Mouse (Mus musculus) adrenal gland, adult 18-20 months (tissue): Measurements from ENCODE around the gene Vsig10. TPM values are rescaled to one million over a fixed set of nuclear protein-coding genes. Genes with fewer than 3 reads are reported as not detected.
"Not testable (repeated sequence)": the region's sequence is repeated elsewhere in the genome, so short reads cannot be mapped to it uniquely, and the experiment has no call there.

Experiments
- DNase-seq, 2 experiments: peaks; one replicate each; pipeline ENCODE4 v3.0.0; 2021 to 2022; ENCODE audit warnings: low spot score in 2 of 2
- total RNA-seq, 2 experiments: library from RNA; stranded (reverse); gene quantifications; 1 replicate in 1 of 2; 2 replicates in 1 of 2; pipeline ENCODE4 v1.2.3; 2021

Gene Vsig10
- total RNA-seq, 2 experiments from 2014 or later, result 11.3 to 16.2 TPM

DNA sequence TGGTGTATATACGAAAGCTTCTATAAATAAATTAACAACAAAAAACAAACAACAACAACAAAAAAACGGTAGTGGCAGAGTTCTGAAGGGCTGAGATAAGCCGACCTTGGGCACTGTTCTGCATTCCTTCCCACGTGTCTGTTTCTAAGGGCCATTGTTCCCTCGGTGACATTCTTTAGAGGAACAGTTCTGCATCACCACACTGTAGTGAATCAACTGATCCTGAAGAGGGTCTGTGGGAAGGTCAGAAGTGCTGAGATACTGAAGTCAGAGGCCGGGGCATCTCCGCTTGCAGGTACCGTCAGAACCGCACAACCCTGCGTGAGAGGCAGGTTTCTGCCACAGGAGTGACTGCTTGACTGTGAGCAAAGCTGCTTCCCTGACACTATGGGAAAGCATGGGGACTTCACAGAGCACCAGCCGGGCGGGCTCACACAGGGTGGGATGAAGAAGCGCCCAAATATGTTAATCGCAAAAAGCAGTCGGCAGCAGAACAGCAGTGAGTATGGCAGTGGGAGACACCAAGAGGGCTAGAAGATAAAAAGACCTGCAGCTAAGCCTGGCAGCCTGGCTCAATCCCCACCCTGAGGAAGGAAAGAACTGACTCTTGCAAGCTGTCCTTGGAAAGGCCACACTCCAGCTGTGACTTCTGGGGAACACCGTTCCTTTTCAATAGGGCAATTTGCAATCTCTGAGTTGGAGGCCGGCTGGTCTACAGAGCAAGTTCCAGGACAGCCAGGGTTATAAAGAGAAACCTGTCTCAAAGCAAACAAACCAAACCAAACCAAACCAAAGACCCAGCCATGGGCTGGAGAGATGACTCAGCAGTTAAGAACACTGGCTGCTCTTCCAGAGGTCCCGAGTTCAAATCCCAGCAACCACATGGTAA is 14.9 kb upstream of the Vsig10 start:
- DNase-seq, result no peak

GRCm38 (mm10) chr5:117304947-117305346 is 13.9 kb upstream of the Vsig10 start:
- DNase-seq, result peak; percentile 83 to 84

DNA sequence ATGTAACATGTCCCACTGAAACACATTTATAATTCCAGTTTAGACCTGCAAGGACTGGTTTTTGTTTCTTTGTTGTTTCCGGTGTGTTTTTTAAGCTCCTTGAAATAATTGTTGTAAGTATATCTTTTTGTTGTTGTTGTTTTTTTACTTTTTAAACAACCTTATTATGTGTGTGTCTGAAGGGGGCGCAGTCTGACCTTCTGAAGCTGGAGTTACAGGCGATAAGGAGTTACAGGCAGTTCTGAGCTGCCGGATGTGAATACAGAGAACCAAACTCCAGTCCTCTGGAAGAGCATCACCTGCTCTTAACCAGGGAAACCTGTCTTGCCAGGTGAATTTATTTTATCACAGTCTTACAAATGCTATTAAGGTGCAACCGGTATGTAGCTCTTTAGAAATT is 13.1 kb upstream of the Vsig10 start:
- no peak for DNase-seq

DNA sequence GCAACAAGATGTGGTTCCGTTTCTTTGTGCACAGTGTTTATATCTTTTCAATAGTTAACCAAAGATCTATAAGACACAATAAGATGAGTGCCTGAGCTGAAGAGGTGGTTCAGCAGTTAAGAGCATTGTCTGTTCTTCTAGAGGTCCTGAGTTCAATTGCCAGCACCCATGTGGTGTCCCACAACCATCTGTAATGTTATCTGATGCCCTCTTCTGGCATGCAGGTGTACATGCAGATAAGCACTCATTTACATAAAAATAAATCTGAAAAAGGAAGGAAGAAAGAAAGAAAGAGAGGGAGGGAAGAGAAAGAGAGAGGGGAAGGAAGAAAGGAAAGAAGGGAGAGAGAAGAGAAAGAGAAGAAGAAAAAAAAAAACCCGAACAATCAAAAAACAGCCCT is 12.1 kb upstream of the Vsig10 start:
- DNase-seq, result no peak

DNA sequence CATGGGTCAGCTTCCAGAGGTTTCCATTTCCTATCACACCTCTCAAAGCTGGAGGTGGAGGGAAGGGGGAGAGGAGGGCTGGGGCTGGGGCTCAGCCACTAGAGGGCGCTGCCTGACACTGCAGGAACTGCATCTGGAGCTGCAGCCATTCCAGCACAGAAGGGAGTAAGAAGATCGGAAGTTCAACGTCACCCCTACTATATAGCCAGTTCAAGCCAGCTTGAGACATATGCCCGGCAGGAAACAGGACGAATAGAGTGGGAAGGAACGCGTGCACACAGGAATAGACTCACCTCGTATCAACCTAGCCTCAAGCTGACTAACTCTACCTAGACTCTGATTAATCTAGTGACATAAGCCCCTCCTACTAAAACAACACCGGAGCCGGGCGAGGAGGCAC is 11.2 kb upstream of the Vsig10 start:
- peak; percentile 80 to 88 for DNase-seq

GRCm38 (mm10) chr5:117313420-117313819 is 5.5 kb upstream of the Vsig10 start:
- peak; percentile 51 to 56 for DNase-seq

GRCm38 (mm10) chr5:117313909-117314308 is 5.0 kb upstream of the Vsig10 start:
- DNase-seq, result peak in 1 of 2 experiments; percentile 24

DNA sequence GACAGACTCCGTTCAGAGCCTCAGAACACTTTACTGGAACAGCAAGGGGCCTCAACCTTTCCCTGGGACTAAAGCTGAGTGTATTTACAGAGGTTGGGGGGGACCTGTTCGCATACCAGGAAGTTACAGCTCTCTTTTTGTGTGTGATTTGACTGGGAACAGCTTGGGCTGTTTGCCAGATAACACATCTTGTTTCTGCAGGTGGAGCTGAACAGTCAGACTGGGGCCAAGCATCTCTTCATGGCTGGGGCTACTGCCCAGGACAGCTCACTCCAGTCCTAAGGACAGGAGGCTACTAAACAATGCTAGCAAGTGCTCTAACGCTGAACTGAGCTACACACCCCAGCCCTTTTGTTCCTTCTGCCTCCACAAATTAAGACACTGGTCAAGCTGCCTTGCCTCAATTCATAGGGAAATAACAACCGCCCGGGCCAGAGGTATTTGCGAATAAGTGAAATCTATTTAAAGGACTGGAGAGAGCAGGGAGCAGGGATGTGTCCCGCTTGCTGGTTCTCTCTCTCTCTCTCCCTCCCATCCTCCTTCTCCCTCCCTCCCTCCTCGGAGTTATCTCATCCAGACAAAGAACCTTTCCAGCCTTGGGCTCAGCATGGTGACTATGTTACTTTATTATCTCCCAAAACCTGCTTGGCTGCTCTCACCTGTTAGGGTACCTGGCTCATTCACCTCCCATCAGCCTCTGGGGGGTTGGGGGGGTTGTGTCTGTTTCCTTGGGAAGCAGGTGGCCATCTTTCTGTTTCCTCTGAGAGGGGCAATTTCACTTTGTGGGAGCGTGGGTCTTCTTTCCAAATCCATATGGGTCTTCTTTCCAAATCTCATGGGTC is 4.1 kb upstream of the Vsig10 start:
- DNase-seq, result no peak

DNA sequence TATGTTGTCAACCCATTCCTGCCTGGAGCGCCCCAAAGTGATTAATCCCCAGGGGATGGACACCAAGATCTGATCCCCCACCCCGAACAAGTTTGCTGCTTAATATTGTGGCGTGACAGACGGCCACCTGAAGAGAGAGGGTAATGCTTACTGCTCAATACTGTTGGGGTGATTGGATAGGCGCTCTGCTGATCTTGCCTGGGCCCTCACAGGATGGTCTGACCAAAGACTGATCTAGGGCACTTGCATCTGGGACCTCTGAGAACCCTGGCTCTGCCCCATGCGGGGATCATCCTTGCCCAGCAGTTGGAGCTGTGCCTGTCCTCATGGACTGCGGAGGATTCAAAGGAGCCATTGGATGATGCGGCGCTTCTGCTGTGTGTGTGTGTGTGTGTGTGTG is 4.9 kb downstream of the Vsig10 start:
- DNase-seq, result no peak

GRCm38 (mm10) chr5:117326408-117326807 is 7.5 kb downstream of the Vsig10 start:
- DNase-seq, result no peak

GRCm38 (mm10) chr5:117330457-117330856 is 11.6 kb downstream of the Vsig10 start:
- DNase-seq, result no peak

DNA sequence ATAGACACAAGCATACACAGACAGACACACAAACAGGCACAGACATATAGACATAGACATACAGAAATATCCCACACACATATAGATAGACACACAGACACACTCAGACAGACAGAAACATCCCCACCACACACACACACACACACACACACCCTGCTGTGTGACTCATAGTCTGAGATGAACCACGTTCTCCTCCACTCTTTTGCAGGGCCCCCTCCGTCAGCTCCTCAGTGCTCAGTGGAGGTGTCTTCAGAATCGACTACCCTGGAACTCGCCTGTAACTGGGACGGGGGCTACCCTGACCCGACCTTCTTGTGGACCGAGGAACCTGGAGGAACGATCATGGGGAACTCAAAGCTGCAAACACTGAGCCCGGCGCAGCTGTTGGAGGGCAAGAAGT is 19.1 kb downstream of the Vsig10 start:
- DNase-seq, result no peak

DNA sequence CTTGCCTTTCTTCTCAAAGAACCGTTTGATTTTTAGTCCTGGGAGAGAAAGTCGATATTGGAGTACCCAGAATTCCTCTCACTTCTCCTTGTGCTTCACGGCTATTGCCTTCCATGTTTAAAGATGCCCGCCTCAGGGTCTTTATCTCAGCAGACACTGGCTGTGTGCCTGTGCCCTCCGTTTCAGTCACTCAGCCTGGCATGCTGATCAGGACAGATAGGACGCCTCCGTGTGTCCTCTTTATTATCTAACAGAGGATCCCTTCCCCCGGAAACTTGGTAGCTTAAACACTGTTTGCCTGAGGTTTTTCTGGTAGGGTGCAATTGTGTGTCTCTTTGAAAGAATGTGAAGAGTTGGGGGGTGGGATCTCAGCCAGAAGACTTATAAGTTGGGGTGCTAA is 19.6 kb downstream of the Vsig10 start:
- no peak for DNase-seq

DNA sequence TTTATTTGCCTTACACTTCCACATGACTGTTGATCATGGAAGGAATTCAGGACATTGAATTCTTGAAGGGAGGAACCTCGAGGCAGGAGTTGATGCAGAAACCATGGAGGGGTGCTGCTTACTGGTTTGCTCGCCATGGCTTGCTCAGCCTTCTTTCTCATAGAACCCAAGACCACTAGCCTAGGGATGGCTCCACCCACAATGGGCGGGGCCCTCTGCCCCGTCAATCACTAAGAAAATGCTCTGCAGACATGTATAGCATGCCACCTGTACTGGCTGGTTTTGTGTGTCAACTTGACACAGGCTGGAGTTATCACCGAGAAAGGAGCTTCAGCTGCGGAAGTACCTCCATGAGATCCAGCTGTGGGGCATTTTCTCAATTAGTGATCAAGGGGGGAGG is 21.2 kb downstream of the Vsig10 start:
- no peak for DNase-seq

DNA sequence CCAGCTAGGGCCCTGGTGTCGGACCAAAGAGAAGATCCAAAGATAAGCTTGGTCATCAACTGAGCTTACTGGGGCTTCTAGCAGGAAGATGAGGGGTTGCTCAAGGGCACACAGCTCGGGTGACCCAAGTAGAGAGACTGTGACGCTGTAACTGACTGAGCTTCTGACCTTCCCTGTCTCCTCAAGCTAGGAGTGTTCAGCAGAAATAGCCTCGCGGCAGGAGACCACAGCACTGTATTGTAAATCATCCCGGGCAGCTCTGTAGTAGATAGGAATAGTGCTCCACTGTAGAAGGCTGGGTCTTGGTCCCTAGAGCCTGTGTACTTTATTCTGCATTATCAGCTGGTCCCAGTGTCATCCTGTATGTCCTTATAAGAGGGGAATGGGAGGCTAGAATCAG is 23.0 kb downstream of the Vsig10 start:
- no peak for DNase-seq

DNA sequence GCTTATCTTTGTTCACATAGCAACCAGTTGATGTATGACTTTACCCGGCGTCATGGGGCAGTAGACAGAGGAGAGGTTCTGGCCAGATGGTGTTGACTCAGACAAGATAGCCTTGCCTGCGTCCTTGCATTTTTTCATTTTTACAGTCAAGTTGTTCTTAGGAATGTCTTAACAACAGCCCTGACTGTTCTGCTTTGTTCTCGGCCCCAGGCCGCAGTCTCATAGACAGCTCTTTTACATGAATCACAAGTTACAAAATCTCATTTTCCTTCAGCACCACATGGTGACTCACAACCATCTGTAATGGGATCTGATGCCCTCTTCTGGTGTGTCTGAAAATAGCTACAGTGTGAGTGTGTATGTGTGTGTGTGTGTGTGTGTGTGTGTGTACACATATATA is 25.6 kb downstream of the Vsig10 start:
- not testable (repeated sequence) for DNase-seq

GRCm38 (mm10) chr5:117345432-117345976 is 26.6 kb downstream of the Vsig10 start:
- no peak for DNase-seq

DNA sequence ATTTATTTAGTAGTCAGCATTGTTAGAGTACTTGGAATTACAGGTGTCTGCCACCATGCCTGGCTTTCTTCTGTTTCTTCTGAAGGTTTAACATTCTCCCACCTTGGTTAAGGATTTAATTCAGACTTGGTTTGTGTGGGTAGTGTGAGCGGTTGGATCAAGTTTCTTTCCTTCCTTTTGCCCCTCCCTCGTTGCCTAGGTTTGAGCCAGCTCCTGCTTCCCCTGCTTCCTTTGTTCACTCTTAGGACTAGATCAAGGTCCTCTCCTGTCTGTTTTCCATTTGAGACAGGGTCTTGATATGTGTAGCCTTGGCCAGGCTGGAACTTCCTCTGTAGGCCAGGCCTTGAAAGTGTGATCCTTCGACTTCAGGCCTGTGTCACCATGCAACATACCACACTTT is 27.4 kb downstream of the Vsig10 start:
- DNase-seq, result no peak

DNA sequence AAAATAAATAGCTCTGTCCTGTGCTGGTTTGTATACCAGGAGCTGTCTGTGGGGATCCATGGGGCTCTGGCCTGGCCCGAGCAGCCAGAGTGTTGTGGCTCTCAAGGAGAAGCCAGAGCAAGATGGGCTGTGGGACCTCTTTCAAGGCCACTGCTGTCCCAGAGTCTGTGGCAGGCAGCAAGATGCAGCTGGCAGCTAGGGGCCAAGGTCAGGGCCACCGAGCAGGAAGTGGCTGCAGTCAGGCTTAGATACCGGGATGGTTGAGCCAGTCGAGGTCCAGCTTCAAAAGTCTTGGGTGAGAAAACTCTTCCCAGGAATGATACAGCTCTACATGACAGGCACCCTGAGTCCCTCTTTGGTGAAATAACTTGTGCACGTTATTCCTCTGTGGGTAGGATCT is 28.1 kb downstream of the Vsig10 start:
- no peak for DNase-seq

GRCm38 (mm10) chr5:117347838-117348237 is 29.0 kb downstream of the Vsig10 start:
- no peak for DNase-seq

DNA sequence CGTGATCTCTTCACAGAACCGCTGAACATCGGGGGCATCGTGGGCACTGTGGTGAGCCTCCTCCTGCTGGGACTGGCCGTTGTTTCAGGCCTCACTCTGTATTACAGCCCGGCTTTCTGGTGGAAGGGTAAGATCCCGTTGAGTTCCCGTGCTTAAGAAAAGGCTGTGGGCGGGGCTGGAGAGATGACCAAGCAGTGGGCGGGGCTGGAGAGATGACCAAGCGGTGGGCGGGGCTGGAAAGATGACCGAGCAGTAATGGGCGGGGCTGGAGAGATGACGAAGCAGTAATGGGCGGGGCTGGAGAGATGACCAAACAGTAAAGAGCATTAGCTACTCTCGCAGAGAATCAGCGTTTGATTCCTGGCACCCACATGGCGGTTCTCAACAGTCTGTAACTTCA is 29.4 kb downstream of the Vsig10 start:
- DNase-seq, result peak; percentile 48 to 63

GRCm38 (mm10) chr5:117354121-117354520 is 35.2 kb downstream of the Vsig10 start:
- DNase-seq, result no peak
